Mouse (Mus musculus) spleen, postnatal 36 days (tissue): Measurements from ENCODE around the gene Dynlt1c.
A peak's percentile ranks its signal among the peaks of the same experiment; 100 is the strongest.
"Not testable (repeated sequence)": the region's sequence is repeated elsewhere in the genome, so short reads cannot be mapped to it uniquely, and the experiment has no call there.

Experiments used
- DNase-seq, 2 experiments: peaks; one replicate each; pipeline ENCODE4 v3.0.0; 2022; ENCODE audit warnings: low spot score in 2 of 2, mixed read lengths in 1 of 2

Dynlt1c gene

GRCm38 (mm10) chr17:6655087-6655511 is 53.6 kb downstream of the Dynlt1c start:
- DNase-seq = peak in 1 of 2 experiments; percentile 56

- peak; percentile 74 to 76 for DNase-seq
These were observed 54.3 kb downstream of the Dynlt1c start, which contains the start of gene Dynlt1f for GRCm38 (mm10) chr17:6655567-6656281. Gene Dynlt1f (minus strand): TSS chr17:6655900.

- not testable (repeated sequence) for DNase-seq
These were observed 55.0 kb downstream of the Dynlt1c start for GRCm38 (mm10) chr17:6656471-6656870.

- DNase-seq = peak in 1 of 2 experiments; percentile 52
These were observed 57.3 kb downstream of the Dynlt1c start, which contains the start of gene Sytl3 for GRCm38 (mm10) chr17:6658801-6659200. Gene Sytl3 (plus strand): TSS chr17:6659093.
